Mouse (Mus musculus) hematopoietic stem cell, adult 5-6 weeks (primary cell): ENCODE results near the gene C4bp. TPM values are rescaled to one million over a fixed set of nuclear protein-coding genes. Genes with fewer than 3 reads are reported as not detected.

Experiments used
- ATAC-seq, 2 experiments: fragments of 125-278 bp in 1 of 2; replicated peaks in 1 of 2; 2 replicates each; pipeline ENCODE4 v1.8.0; 2016 to 2017; ENCODE audit warnings: inconsistent platforms in 2 of 2, mild to moderate bottlenecking in 2 of 2, moderate number of reproducible peaks in 2 of 2, low read depth in 1 of 2, moderate TSS enrichment in 1 of 2; ENCODE audit not compliant: low FRiP score in 2 of 2, poor library complexity in 2 of 2, severe bottlenecking in 2 of 2, insufficient read depth in 1 of 2, low TSS enrichment in 1 of 2
- total RNA-seq: library from RNA; stranded (forward); fragments of 172-1452, 232-1000 nt; gene quantifications from 2 replicates; pipeline ENCODE4 v1.2.3, GENCODE M21; 2017

Gene C4bp
- total RNA-seq, 1 experiment from 2014 or later: not detected

- no peak for ATAC-seq
These were observed 65.1 kb downstream of the C4bp start for GRCm38 (mm10) chr1:130596291-130596690.

GRCm38 (mm10) chr1:130588659-130589058 is 72.8 kb downstream of the C4bp start:
- no peak for ATAC-seq

Other genes starting within 250 kb of the C4bp start
- not detected in 2 replicates for gene Cd55b, start 238.6 kb downstream of the C4bp start, total RNA-seq
- gene Cd55, start 198.9 kb downstream of the C4bp start, total RNA-seq: 13.3 and 22.6 TPM in 2 replicates
- gene Zp3r, start 32.0 kb downstream of the C4bp start, total RNA-seq: not detected in 2 replicates
- gene Gm29427, start 54.2 kb upstream of the C4bp start, total RNA-seq: not detected in 2 replicates
- gene Yod1, start 55.7 kb upstream of the C4bp start, total RNA-seq: 8.8 and 10.3 TPM in 2 replicates
- gene Pfkfb2, start 67.6 kb upstream of the C4bp start, total RNA-seq: 14.6 and 18.1 TPM in 2 replicates
- gene AA986860, start 70.3 kb upstream of the C4bp start, total RNA-seq: 0.30 TPM in 1 of 2 replicates, not detected in the other
- gene Fcamr, start 139.3 kb upstream of the C4bp start, total RNA-seq: not detected in 2 replicates
- not detected in 2 replicates for gene Pigr, start 165.1 kb upstream of the C4bp start, total RNA-seq
- not detected in 2 replicates for gene Fcmr, start 204.0 kb upstream of the C4bp start, total RNA-seq
- gene Il24, start 225.8 kb upstream of the C4bp start, total RNA-seq: not detected in 2 replicates
- not detected in 2 replicates for gene Il20, start 249.8 kb upstream of the C4bp start, total RNA-seq